Mouse (Mus musculus): ENCODE measurements around the gene Cyth3. TPM values are rescaled to one million over a fixed set of nuclear protein-coding genes. Genes with fewer than 3 reads are reported as not detected.

Cyth3 gene
- polyA plus RNA-seq (2015; fragmentation: Nextera tagmentation; extraction: Ambion mirVana), result 61.1 and 62.0 TPM in 2 replicates

DNA sequence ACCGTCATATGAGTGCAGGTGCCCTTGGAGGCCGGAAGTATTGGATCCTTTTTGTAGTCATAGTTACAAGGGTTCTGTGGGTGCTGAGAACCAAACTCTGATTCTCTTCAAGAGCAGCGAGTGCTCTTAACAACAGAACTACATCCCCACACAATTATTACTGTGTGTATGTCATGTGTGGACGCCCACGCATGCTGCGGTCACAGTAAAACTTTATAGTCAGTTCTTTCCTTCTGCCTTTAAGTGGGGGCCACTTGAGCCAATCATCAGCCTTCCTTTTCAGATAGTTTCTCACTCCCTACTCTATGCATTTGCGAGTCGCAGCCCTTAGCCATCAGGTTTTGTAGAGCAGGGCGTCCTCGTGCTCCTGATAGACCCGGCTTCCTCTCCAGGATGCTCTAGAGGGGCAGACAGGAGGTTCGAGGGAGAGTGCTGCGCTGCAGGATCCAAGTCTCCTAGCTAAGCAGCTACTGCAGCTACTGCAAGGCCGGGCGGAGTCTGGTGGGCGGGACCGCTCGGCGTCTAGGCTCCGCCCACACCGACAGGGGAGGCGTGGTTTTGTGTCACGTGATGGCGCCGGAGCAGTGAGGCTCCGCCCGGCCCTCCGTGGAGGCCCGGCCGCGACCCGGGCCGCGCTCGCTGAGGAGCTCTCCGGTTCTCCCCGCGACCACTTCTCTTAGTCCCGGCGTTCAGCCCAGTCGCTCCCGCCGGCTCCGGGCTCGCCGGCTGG is at the start of gene Cyth3:
Gene Cyth3, plus strand, starts transcription at position 555 of the 730 bp plus-strand sequence.
- Histone ChIP-seq H3K27ac (replicated peaks) (peak within 1 kb of the TSS; percentile 90), H3K9ac (peak within 1 kb of the TSS; percentile 93)
- ATAC-seq (ENCODE audit: insufficient number of reproducible peaks, low FRiP score, low TSS enrichment, low read depth), result peak; percentile 94

GRCm38 (mm10) chr5:143573067-143573466 is 49.2 kb upstream of the Cyth3 start:
- H3K4me1 ChIP-seq, result 0 out of 2 replicates have a peak, but pooled peaks cover 7% of the 10 kb centered on the region
- 87% methylated on average over 4 of the region's 4 CpGs for WGBS
- H3K27me3 ChIP-seq, result no peaks in the 10 kb centered on the region
- no peak overlapping the region for H3K9ac ChIP-seq
- ATAC-seq (ENCODE audit: insufficient number of reproducible peaks, low FRiP score, low TSS enrichment, low read depth), result no peak
- no peak overlapping the region for H3K27ac ChIP-seq (replicated peaks)
- H3K9me3 ChIP-seq (replicated peaks), result no peaks in the 10 kb centered on the region
- H3K36me3 ChIP-seq, result no peaks in the 10 kb centered on the region
- H3K4me2 ChIP-seq (replicated peaks), result no peak overlapping the region
- no peak overlapping the region for H3K4me3 ChIP-seq (replicated peaks)

More for the DNA sequence above, at the start of gene Cyth3:
- peaks cover 54% of the 10 kb centered on the region for H3K4me1 ChIP-seq
- H3K9me3 ChIP-seq (replicated peaks), result no peaks in the 10 kb centered on the region
- peak within 1 kb of the TSS; percentile 94 for H3K4me3 ChIP-seq (replicated peaks)
- H3K4me2 ChIP-seq (replicated peaks), result peak within 1 kb of the TSS; percentile 79
- H3K27me3 ChIP-seq, result no peaks in the 10 kb centered on the region
- 9% methylated on average over 46 of the region's 46 CpGs for WGBS
- H3K36me3 ChIP-seq, result no peaks in the 10 kb centered on the region

GRCm38 (mm10) chr5:143574261-143575178 is 47.7 kb upstream of the Cyth3 start:
- ATAC-seq (ENCODE audit: insufficient number of reproducible peaks, low FRiP score, low TSS enrichment, low read depth), result no peak
- H3K9me3 ChIP-seq (replicated peaks), result no peaks in the 10 kb centered on the region
- H3K27ac ChIP-seq (replicated peaks), result 0 out of 2 replicates have a peak overlapping the region, but pooled peaks have one; percentile 30
- whole genome bisulfite sequencing, result 65% methylated on average over 19 of the region's 19 CpGs
- no peaks in the 10 kb centered on the region for H3K27me3 ChIP-seq
- no peak overlapping the region for H3K4me2 ChIP-seq (replicated peaks)
- no peak overlapping the region for H3K4me3 ChIP-seq (replicated peaks)
- H3K36me3 ChIP-seq, result no peaks in the 10 kb centered on the region
- H3K9ac ChIP-seq, result no peak overlapping the region
- 0 out of 2 replicates have a peak, but pooled peaks cover 7% of the 10 kb centered on the region for H3K4me1 ChIP-seq

DNA sequence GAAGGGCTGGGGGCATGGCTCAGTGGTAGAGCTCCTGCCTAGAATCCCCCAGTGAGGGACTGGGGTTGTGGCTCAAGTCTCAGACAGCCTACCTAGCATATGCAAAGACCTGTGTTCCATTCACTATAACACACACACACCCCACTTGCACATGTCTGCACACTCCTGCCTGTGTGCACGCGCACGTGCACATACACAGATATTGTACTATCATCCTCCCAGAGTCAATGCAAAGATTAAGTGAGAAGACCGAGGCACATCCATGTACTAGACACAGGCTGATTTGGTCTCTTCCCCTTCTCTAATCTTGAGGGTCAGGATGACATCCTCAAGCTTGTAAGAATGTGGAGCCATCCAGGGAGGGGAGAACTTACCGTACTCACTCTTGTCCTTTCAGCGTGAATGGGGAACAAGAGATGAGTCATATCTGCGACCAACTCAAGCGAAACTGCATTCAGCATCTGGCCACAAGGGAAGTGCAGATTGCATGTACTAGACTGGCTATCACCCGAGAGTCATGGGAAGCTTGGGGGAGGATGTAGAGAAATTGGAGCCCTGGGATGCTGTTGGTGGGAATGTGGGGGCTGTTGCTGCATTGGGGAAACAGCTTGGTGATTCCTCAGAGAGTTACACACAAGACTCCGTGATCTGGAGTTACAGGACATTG is 42.6 kb upstream of the Cyth3 start:
- no peak for ATAC-seq (ENCODE audit: insufficient number of reproducible peaks, low FRiP score, low TSS enrichment, low read depth)
- H3K9me3 ChIP-seq (replicated peaks), result no peaks in the 10 kb centered on the region
- 79% methylated on average over 10 of the region's 10 CpGs for WGBS

GRCm38 (mm10) chr5:143580982-143581381 is 41.3 kb upstream of the Cyth3 start:
- no peak for ATAC-seq (ENCODE audit: insufficient number of reproducible peaks, low FRiP score, low TSS enrichment, low read depth)
- 79% methylated on average over 2 of the region's 2 CpGs for WGBS

More for the DNA sequence above, 42.6 kb upstream of the Cyth3 start:
- no peak overlapping the region for H3K4me2 ChIP-seq (replicated peaks)
- no peaks in the 10 kb centered on the region for H3K27me3 ChIP-seq
- H3K4me1 ChIP-seq, result no peaks in the 10 kb centered on the region
- no peak overlapping the region for H3K4me3 ChIP-seq (replicated peaks)
- H3K9ac ChIP-seq, result no peak overlapping the region
- no peak overlapping the region for H3K27ac ChIP-seq (replicated peaks)
- no peaks in the 10 kb centered on the region for H3K36me3 ChIP-seq

GRCm38 (mm10) chr5:143581874-143582273 is 40.4 kb upstream of the Cyth3 start:
- Histone ChIP-seq H3K9me3 (replicated peaks) (no peaks in the 10 kb centered on the region), H3K36me3 (no peaks in the 10 kb centered on the region), H3K4me1 (no peaks in the 10 kb centered on the region), H3K4me2 (replicated peaks) (no peak overlapping the region), H3K27ac (replicated peaks) (no peak overlapping the region), H3K4me3 (replicated peaks) (no peak overlapping the region), H3K9ac (no peak overlapping the region), H3K27me3 (no peaks in the 10 kb centered on the region)
- ATAC-seq (ENCODE audit: insufficient number of reproducible peaks, low FRiP score, low TSS enrichment, low read depth), result no peak
- WGBS, result 83% methylated on average over 8 of the region's 8 CpGs

More at GRCm38 (mm10) chr5:143580982-143581381, 41.3 kb upstream of the Cyth3 start:
- no peaks in the 10 kb centered on the region for H3K4me1 ChIP-seq
- no peaks in the 10 kb centered on the region for H3K9me3 ChIP-seq (replicated peaks)
- H3K27me3 ChIP-seq, result no peaks in the 10 kb centered on the region
- H3K4me3 ChIP-seq (replicated peaks), result no peak overlapping the region
- no peak overlapping the region for H3K9ac ChIP-seq
- H3K27ac ChIP-seq (replicated peaks), result no peak overlapping the region
- no peaks in the 10 kb centered on the region for H3K36me3 ChIP-seq
- H3K4me2 ChIP-seq (replicated peaks), result no peak overlapping the region

DNA sequence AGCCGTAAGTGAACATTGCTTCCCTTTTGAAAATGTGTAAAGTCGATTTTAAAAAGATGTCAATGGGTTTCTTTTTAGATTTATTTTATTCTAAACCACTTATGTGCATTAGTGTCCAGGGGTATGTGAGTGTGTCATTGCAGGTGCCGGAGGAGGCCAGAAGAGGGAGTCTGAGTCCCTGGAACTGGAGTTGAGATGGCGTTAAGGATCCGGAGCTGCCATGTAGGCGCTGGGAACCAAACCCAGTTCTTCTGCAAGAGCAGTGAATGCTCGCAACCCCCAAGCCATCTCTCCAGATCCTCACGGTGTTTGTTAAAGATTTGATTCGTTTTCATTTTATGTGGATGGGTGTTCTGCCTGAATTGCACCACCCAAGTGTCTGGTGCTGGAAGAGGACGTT is 39.2 kb upstream of the Cyth3 start:
- H3K27ac ChIP-seq (replicated peaks), result no peak overlapping the region
- H3K4me3 ChIP-seq (replicated peaks), result no peak overlapping the region
- H3K9me3 ChIP-seq (replicated peaks), result no peaks in the 10 kb centered on the region
- no peaks in the 10 kb centered on the region for H3K4me1 ChIP-seq
- no peaks in the 10 kb centered on the region for H3K27me3 ChIP-seq
- H3K4me2 ChIP-seq (replicated peaks), result no peak overlapping the region
- WGBS, result 93% methylated on average over 10 of the region's 10 CpGs
- H3K36me3 ChIP-seq, result no peaks in the 10 kb centered on the region
- H3K9ac ChIP-seq, result no peak overlapping the region
- ATAC-seq (ENCODE audit: insufficient number of reproducible peaks, low FRiP score, low TSS enrichment, low read depth), result no peak

DNA sequence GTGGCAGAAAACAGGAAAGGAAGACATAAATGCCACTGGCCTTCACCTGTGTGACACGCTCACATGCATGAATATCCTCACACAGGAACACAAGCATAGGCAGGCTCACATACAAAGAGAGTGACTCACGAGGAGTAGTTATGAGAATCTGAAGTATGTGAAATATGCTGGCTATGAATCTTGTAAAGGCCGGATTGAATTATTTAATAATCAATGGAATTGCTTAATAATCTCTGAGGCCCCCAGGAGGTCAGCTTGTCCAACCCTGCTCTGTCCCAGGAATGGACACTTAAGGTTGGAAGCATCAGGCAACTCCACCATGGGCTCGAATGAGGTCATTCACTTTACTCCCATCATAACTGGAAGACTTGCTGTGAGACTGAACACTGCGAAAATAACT is 37.3 kb upstream of the Cyth3 start:
- Histone ChIP-seq H3K4me1 (0 out of 2 replicates have a peak, but pooled peaks cover 5% of the 10 kb centered on the region), H3K9ac (no peak overlapping the region), H3K9me3 (replicated peaks) (no peaks in the 10 kb centered on the region), H3K27ac (replicated peaks) (no peak overlapping the region), H3K4me3 (replicated peaks) (no peak overlapping the region), H3K4me2 (replicated peaks) (no peak overlapping the region), H3K36me3 (no peaks in the 10 kb centered on the region), H3K27me3 (no peaks in the 10 kb centered on the region)
- 71% methylated on average over 5 of the region's 5 CpGs for WGBS
- ATAC-seq (ENCODE audit: insufficient number of reproducible peaks, low FRiP score, low TSS enrichment, low read depth), result no peak

DNA sequence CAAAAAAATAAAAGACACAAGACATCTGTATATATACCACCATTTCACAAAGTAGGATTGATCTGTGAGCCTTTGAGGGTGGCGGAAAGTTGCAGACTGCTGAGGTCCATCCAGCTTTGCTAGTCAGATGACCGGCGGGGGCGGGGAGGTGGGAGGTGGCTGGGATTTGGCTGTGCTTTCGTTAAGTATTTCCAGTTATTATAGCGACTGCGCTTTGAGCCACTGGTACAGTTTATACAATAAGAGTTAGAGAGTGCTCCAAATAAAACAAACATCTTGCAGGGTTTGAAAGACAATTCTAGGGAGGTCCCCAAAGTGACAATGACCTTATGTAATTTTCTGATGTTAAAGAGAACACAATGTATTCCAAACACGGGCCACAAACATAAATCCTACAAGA is 35.9 kb upstream of the Cyth3 start:
- Histone ChIP-seq H3K4me3 (replicated peaks) (no peak overlapping the region), H3K27ac (replicated peaks) (no peak overlapping the region), H3K9me3 (replicated peaks) (no peaks in the 10 kb centered on the region), H3K27me3 (no peaks in the 10 kb centered on the region), H3K36me3 (no peaks in the 10 kb centered on the region), H3K4me1 (0 out of 2 replicates have a peak, but pooled peaks cover 5% of the 10 kb centered on the region), H3K4me2 (replicated peaks) (no peak overlapping the region), H3K9ac (no peak overlapping the region)
- ATAC-seq (ENCODE audit: insufficient number of reproducible peaks, low FRiP score, low TSS enrichment, low read depth), result no peak
- WGBS, result 85% methylated on average over 8 of the region's 8 CpGs

DNA sequence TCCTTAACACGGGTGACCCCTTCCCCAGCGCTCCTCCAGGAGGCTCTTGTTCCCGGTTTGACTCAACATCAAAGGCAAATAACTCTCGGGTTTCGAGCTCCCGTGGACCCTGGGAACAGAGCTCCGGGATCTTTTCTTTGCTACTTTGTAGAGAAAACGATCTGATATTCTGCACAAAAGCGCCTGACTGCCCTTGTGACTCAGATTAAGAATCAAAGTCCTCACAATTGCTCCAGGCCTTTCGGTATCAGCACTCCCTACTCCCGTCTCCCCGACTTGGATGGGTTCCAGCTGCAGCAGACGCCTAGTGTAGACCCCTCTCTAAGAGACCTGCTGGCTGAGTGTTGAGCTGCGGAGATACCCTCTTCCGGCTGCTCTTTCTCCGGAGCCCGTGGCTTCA is 33.1 kb upstream of the Cyth3 start:
- 0 out of 2 replicates have a peak, but pooled peaks cover 5% of the 10 kb centered on the region for H3K4me1 ChIP-seq
- no peaks in the 10 kb centered on the region for H3K9me3 ChIP-seq (replicated peaks)
- no peak overlapping the region for H3K27ac ChIP-seq (replicated peaks)
- H3K4me3 ChIP-seq (replicated peaks), result no peak overlapping the region
- 0 out of 2 replicates have a peak overlapping the region, but pooled peaks have one; percentile 5 for H3K4me2 ChIP-seq (replicated peaks)
- no peaks in the 10 kb centered on the region for H3K27me3 ChIP-seq
- no peak for ATAC-seq (ENCODE audit: insufficient number of reproducible peaks, low FRiP score, low TSS enrichment, low read depth)
- H3K36me3 ChIP-seq, result no peaks in the 10 kb centered on the region
- WGBS, result 18% methylated on average over 17 of the region's 17 CpGs
- H3K9ac ChIP-seq, result no peak overlapping the region

DNA sequence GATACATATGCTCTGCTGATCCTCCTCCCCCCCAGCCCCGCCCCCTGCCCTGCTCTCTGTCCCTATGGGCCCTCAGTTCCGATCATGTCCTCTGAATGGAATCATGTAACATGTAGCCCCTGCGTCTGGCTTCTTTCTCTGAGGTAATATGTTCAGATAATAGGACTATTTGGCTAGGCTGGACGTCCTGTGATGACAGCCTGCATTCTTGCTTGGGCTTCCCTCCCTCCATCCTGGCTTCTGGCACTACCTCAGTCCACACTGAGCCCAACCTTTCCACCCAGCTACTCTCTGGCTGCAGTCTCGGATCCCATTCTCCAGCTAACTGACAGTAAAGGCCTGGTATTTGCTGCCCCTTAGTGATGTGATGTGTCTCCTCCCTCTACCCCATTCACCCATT is 29.3 kb upstream of the Cyth3 start:
- Histone ChIP-seq H3K4me2 (replicated peaks) (no peak overlapping the region), H3K27ac (replicated peaks) (no peak overlapping the region), H3K4me1 (0 out of 2 replicates have a peak, but pooled peaks cover 5% of the 10 kb centered on the region), H3K9ac (no peak overlapping the region), H3K4me3 (replicated peaks) (no peak overlapping the region), H3K9me3 (replicated peaks) (no peaks in the 10 kb centered on the region), H3K36me3 (no peaks in the 10 kb centered on the region), H3K27me3 (no peaks in the 10 kb centered on the region)
- 51% methylated on average over 5 of the region's 5 CpGs for WGBS
- ATAC-seq (ENCODE audit: insufficient number of reproducible peaks, low FRiP score, low TSS enrichment, low read depth), result no peak

Measured in embryonic facial prominence, embryonic 15.5 days (tissue).